Mouse (Mus musculus) MEL (cell line): ENCODE measurements around the gene Atl3. TPM values are rescaled to one million over a fixed set of nuclear protein-coding genes. Genes with fewer than 3 reads are reported as not detected.

Source experiments
- DNase-seq: peaks from one replicate; pipeline ENCODE4 v3.0.0; 2011; ENCODE audit warnings: low read depth, low spot score
- H3K27ac ChIP-seq: 2 replicates; pipeline ENCODE4 v1.5.1; 2012; ENCODE audit warnings: low read depth, mild to moderate bottlenecking, control low read depth, low read length, moderate library complexity; ENCODE audit not compliant: control insufficient read depth
- H3K27me3 ChIP-seq, 2 experiments: fragments of 150-350 bp in 1 of 2; sonication (generic) in 1 of 2; 2 replicates each; pipeline ENCODE4 v1.6.1; 2012; ENCODE audit warnings: low read length in 2 of 2, mild to moderate bottlenecking in 2 of 2, improper control_type of control experiment in 1 of 2, moderate library complexity in 1 of 2; ENCODE audit not compliant: insufficient read depth in 2 of 2, control insufficient read depth in 1 of 2
- H3K36me3 ChIP-seq, 2 experiments: 2 replicates each; pipeline ENCODE4 v1.6.1; 2012 to 2014; ENCODE audit warnings: low read length in 2 of 2, improper control_type of control experiment in 1 of 2, inconsistent platforms in 1 of 2, mild to moderate bottlenecking in 1 of 2; ENCODE audit not compliant: insufficient read depth in 2 of 2, control insufficient read depth in 1 of 2
- H3K4me1 ChIP-seq, 2 experiments: fragments of 150-350 bp in 1 of 2; sonication (generic) in 1 of 2; 2 replicates each; pipeline ENCODE4 v1.6.1; 2012; ENCODE audit warnings: low read length in 2 of 2, improper control_type of control experiment in 1 of 2, mild to moderate bottlenecking in 1 of 2; ENCODE audit not compliant: insufficient read depth in 2 of 2, control insufficient read depth in 1 of 2
- H3K4me3 ChIP-seq, 2 experiments: fragments of 150-350 bp in 1 of 2; sonication (generic) in 1 of 2; 2 replicates each; pipeline ENCODE4 v1.5.1; 2012; ENCODE audit warnings: low read depth in 2 of 2, low read length in 2 of 2, mild to moderate bottlenecking in 2 of 2, moderate library complexity in 2 of 2, control low read depth in 1 of 2, improper control_type of control experiment in 1 of 2; ENCODE audit not compliant: control insufficient read depth in 1 of 2, insufficient read depth in 1 of 2
- H3K79me2 ChIP-seq: 2 replicates; pipeline ENCODE4 v1.6.1; 2012; ENCODE audit warnings: mild to moderate bottlenecking, low read length, moderate library complexity; ENCODE audit not compliant: control insufficient read depth, poor library complexity, insufficient read depth
- H3K9ac ChIP-seq: 2 replicates; pipeline ENCODE4 v1.6.1; 2012; ENCODE audit warnings: low read depth, mild to moderate bottlenecking, control low read depth, low read length, moderate library complexity; ENCODE audit not compliant: control insufficient read depth, poor library complexity, severe bottlenecking
- H3K9me3 ChIP-seq: fragments of 150-350 bp; sonication (generic); replicated peaks from 2 replicates; pipeline ENCODE4 v1.6.1; 2012; ENCODE audit warnings: mild to moderate bottlenecking, low read length, improper control_type of control experiment, moderate library complexity; ENCODE audit not compliant: insufficient read depth
- ELF1 ChIP-seq: IDR thresholded peaks from 2 replicates; pipeline ENCODE4 v1.6.1; 2014; ENCODE audit warnings: low read depth, mild to moderate bottlenecking, inconsistent platforms, low read length, improper control_type of control experiment, moderate library complexity
- ETS1 ChIP-seq: IDR thresholded peaks from 2 replicates; pipeline ENCODE4 v1.6.1; 2012; ENCODE audit warnings: low read depth, mild to moderate bottlenecking, inconsistent platforms, low read length, improper control_type of control experiment, moderate library complexity
- GABPA ChIP-seq: IDR thresholded peaks from 2 replicates; pipeline ENCODE4 v1.6.1; 2012; ENCODE audit warnings: low read depth, mild to moderate bottlenecking, inconsistent platforms, low read length, improper control_type of control experiment, moderate library complexity
- JUND ChIP-seq: IDR thresholded peaks from 2 replicates; pipeline ENCODE4 v1.6.1; 2011; ENCODE audit warnings: low read depth, mild to moderate bottlenecking, improper control_type of control experiment, low read length
- KAT2A ChIP-seq: conservative IDR thresholded peaks from 2 replicates; pipeline ENCODE4 v1.6.1; 2012; ENCODE audit warnings: low read depth, low read length, improper control_type of control experiment, inconsistent platforms
- MAZ ChIP-seq: IDR thresholded peaks from 2 replicates; pipeline ENCODE4 v1.6.1; 2012; ENCODE audit warnings: low read depth, mild to moderate bottlenecking, inconsistent platforms, low read length, improper control_type of control experiment
- MEF2A ChIP-seq: IDR thresholded peaks from 2 replicates; pipeline ENCODE4 v1.6.1; 2014; ENCODE audit warnings: low read depth, mild to moderate bottlenecking, inconsistent platforms, low read length, improper control_type of control experiment; ENCODE audit not compliant: poor library complexity, insufficient replicate concordance, severe bottlenecking; ENCODE audit errors: extremely low read depth
- MYB ChIP-seq: IDR thresholded peaks from 2 replicates; pipeline ENCODE4 v1.6.1; 2011; ENCODE audit warnings: mild to moderate bottlenecking, low read depth, low read length, improper control_type of control experiment
- MYC ChIP-seq: IDR thresholded peaks from 2 replicates; pipeline ENCODE4 v1.6.1; 2011; ENCODE audit warnings: low read depth, mild to moderate bottlenecking, low read length, improper control_type of control experiment, moderate library complexity
- NELFE ChIP-seq: IDR thresholded peaks from 2 replicates; pipeline ENCODE4 v1.6.1; 2011; ENCODE audit warnings: low read depth, low read length, improper control_type of control experiment
- NRF1 ChIP-seq: IDR thresholded peaks from 2 replicates; pipeline ENCODE4 v1.6.1; 2014; ENCODE audit warnings: low read depth, mild to moderate bottlenecking, inconsistent platforms, low read length, improper control_type of control experiment, moderate library complexity; ENCODE audit not compliant: poor library complexity, insufficient read depth, severe bottlenecking
- POLR2AphosphoS5 ChIP-seq: IDR thresholded peaks from 2 replicates; pipeline ENCODE4 v1.6.1; 2012; ENCODE audit warnings: low read depth, borderline replicate concordance, mild to moderate bottlenecking, inconsistent platforms, low read length, moderate library complexity, mixed read lengths
- RAD21 ChIP-seq: IDR thresholded peaks from 2 replicates; pipeline ENCODE4 v1.6.1; 2011; ENCODE audit warnings: mild to moderate bottlenecking, low read depth, low read length, improper control_type of control experiment
- SIN3A ChIP-seq: IDR thresholded peaks from 2 replicates; pipeline ENCODE4 v1.6.1; 2012; ENCODE audit warnings: low read length, improper control_type of control experiment, inconsistent platforms
- SMC3 ChIP-seq: IDR thresholded peaks from 2 replicates; pipeline ENCODE4 v1.6.1; 2011; ENCODE audit warnings: low read depth, low read length, improper control_type of control experiment
- TAL1 ChIP-seq: IDR thresholded peaks from 2 replicates; pipeline ENCODE4 v1.6.1; 2012; ENCODE audit warnings: mild to moderate bottlenecking, inconsistent platforms, low read length, moderate library complexity, mixed read lengths
- TBP ChIP-seq: IDR thresholded peaks from 2 replicates; pipeline ENCODE4 v1.8.0; 2011; ENCODE audit warnings: low read depth, low read length, improper control_type of control experiment
- UBTF ChIP-seq: IDR thresholded peaks from 2 replicates; pipeline ENCODE4 v1.6.1; 2012; ENCODE audit warnings: low read depth, mild to moderate bottlenecking, inconsistent platforms, low read length, improper control_type of control experiment, moderate library complexity, borderline replicate concordance; ENCODE audit not compliant: insufficient read depth
- USF1 ChIP-seq: IDR thresholded peaks from 2 replicates; pipeline ENCODE4 v1.6.1; 2014; ENCODE audit warnings: low read depth, mild to moderate bottlenecking, inconsistent platforms, low read length, improper control_type of control experiment, moderate library complexity
- USF2 ChIP-seq, 2 experiments: IDR thresholded peaks; 2 replicates each; pipeline ENCODE4 v1.6.1; 2011 to 2012; ENCODE audit warnings: improper control_type of control experiment in 2 of 2, low read length in 2 of 2, borderline replicate concordance in 1 of 2, inconsistent platforms in 1 of 2, low read depth in 1 of 2, mild to moderate bottlenecking in 1 of 2; ENCODE audit not compliant: insufficient read depth in 1 of 2
- ZC3H11A ChIP-seq: IDR thresholded peaks from 2 replicates; pipeline ENCODE4 v1.6.1; 2012; ENCODE audit warnings: low read depth, mild to moderate bottlenecking, inconsistent platforms, low read length, improper control_type of control experiment
- ZKSCAN1 ChIP-seq: IDR thresholded peaks from 2 replicates; pipeline ENCODE4 v1.6.1; 2012; ENCODE audit warnings: low read depth, mild to moderate bottlenecking, inconsistent platforms, low read length, improper control_type of control experiment, moderate library complexity
- polyA plus RNA-seq, 2 experiments: library from polyadenylated mRNA; stranded (reverse) in 1 of 2; unstranded in 1 of 2; fragments of >175 nt in 1 of 2; fragments of >200 nt in 1 of 2; gene quantifications; 2 replicates each; pipeline versions ENCODE4 v1.2.1 to v1.2.4; 2012; ENCODE audit warnings: low replicate concordance in 2 of 2, low read depth in 1 of 2; ENCODE audit not compliant: insufficient read length in 2 of 2, insufficient read depth in 1 of 2, missing spikeins in 1 of 2
- total RNA-seq: library from RNA; depleted of rRNA; stranded (reverse); fragments of 300-350 nt; gene quantifications from 2 replicates; pipeline ENCODE4 v1.2.3, GENCODE M21; 2012

Gene Atl3
- total and polyA plus RNA-seq, 3 experiments, result 15.3 to 16.4 TPM; not detected in 1

- no peaks in the 10 kb centered on the region for H3K79me2 ChIP-seq
These were observed 70.6 kb downstream of the Atl3 start for GRCm38 (mm10) chr19:7564457-7564856.

GRCm38 (mm10) chr19:7566826-7567225, 73.0 kb downstream of the Atl3 start:
- TF ChIP-seq ELF1, result no peak
- no peak for TF ChIP-seq ZKSCAN1
- TF ChIP-seq NELFE, result no peak
- TF ChIP-seq JUND, result no peak
- TF ChIP-seq ZC3H11A, result no peak
- TF ChIP-seq GABPA, result no peak
- no peak for TF ChIP-seq RAD21
- no peak for TF ChIP-seq USF2 (IDR thresholded peaks at IDR 0.05; ENCODE audit: borderline replicate concordance in 1 of 2, insufficient read depth in 1 of 2, low read depth in 1 of 2, low read length in 2 of 2)
- TF ChIP-seq TBP, result no peak
- no peak for TF ChIP-seq UBTF
- TF ChIP-seq MEF2A, result no peak
- TF ChIP-seq POLR2AphosphoS5, result no peak
- no peak for TF ChIP-seq MYC
- no peak for TF ChIP-seq ETS1
- TF ChIP-seq NRF1, result no peak
- no peak for TF ChIP-seq MYB
- no peak for TF ChIP-seq KAT2A
- no peak for TF ChIP-seq TAL1
- TF ChIP-seq SMC3, result no peak
- no peak overlapping the region for H3K4me3 ChIP-seq
- no peaks in the 10 kb centered on the region for H3K9me3 ChIP-seq
- peaks cover 2 to 14% of the 10 kb centered on the region in 2 experiments for H3K4me1 ChIP-seq
- H3K79me2 ChIP-seq, result no peaks in the 10 kb centered on the region
- H3K27ac ChIP-seq, result no peak overlapping the region
- peaks cover 0 to 11% of the 10 kb centered on the region in 2 experiments; a peak in 2 of 4 replicates for H3K36me3 ChIP-seq
- DNase-seq, result no peak
- no peak overlapping the region for H3K9ac ChIP-seq
- H3K27me3 ChIP-seq, result no peaks in the 10 kb centered on the region

More at GRCm38 (mm10) chr19:7564457-7564856, 70.6 kb downstream of the Atl3 start:
- peaks cover 0 to 11% of the 10 kb centered on the region in 2 experiments; a peak in 2 of 4 replicates for H3K36me3 ChIP-seq
- TF ChIP-seq MAZ (no peak), USF1 (no peak), NELFE (no peak), SIN3A (no peak)
- TF ChIP-seq, all 39 proteins: peak for 0
- H3K9ac ChIP-seq, result no peak overlapping the region
- no peaks in the 10 kb centered on the region for H3K27me3 ChIP-seq
- H3K4me3 ChIP-seq, result no peak overlapping the region
- no peaks in the 10 kb centered on the region for H3K9me3 ChIP-seq
- no peak overlapping the region for H3K27ac ChIP-seq
- DNase-seq, result no peak
- peaks cover 2 to 14% of the 10 kb centered on the region in 2 experiments for H3K4me1 ChIP-seq
